Mouse (Mus musculus) cerebellum, adult 2 months (tissue): Measurements from ENCODE around the gene Gjc2. TPM values are rescaled to one million over a fixed set of nuclear protein-coding genes. Genes with fewer than 3 reads are reported as not detected.

ENCODE experiments used
- DNase-seq, 2 experiments: peaks; one replicate each; pipeline ENCODE4 v3.0.0; 2021
- H3K27ac ChIP-seq: fragments of 200-500 bp; 2 replicates; pipeline ENCODE4 v1.5.1; 2012; ENCODE audit warnings: low read length, control low read depth, inconsistent platforms; ENCODE audit not compliant: insufficient read depth
- H3K27me3 ChIP-seq: fragments of 200-500 bp; 2 replicates; pipeline ENCODE4 v1.6.1; 2012; ENCODE audit warnings: inconsistent platforms, mild to moderate bottlenecking, low read length, moderate library complexity; ENCODE audit not compliant: control insufficient read depth, insufficient read depth
- H3K4me1 ChIP-seq: fragments of 200-500 bp; 2 replicates; pipeline ENCODE4 v1.6.1; 2011; ENCODE audit warnings: low read length; ENCODE audit not compliant: control insufficient read depth, insufficient read depth
- H3K4me3 ChIP-seq: fragments of 200-500 bp; replicated peaks from 2 replicates; pipeline ENCODE3; 2011; ENCODE audit warnings: mild to moderate bottlenecking, low read depth, low read length, control low read depth; ENCODE audit not compliant: insufficient read depth
- CTCF ChIP-seq: fragments of 200-500 bp; IDR thresholded peaks from 2 replicates; pipeline ENCODE4 v1.5.1; 2011; ENCODE audit warnings: low read depth, mild to moderate bottlenecking, control low read depth, low read length, moderate library complexity, borderline replicate concordance; ENCODE audit not compliant: insufficient read depth
- POLR2A ChIP-seq: fragments of 200-500 bp; IDR thresholded peaks from 2 replicates; pipeline ENCODE4 v1.6.1; 2011; ENCODE audit warnings: low read length, control low read depth, borderline replicate concordance; ENCODE audit not compliant: insufficient read depth
- WGBS: fragments of 180-500 bp; shearing (Covaris S2); methylation state at CpG from one replicate; pipeline ENCODE4 v1.1.7; 2018; 5-methylcytosine and 5-hydroxymethylcytosine counted together
- polyA plus RNA-seq: library from polyadenylated mRNA; depleted of rRNA; stranded (reverse); fragments of >200 nt; gene quantifications from 2 replicates; pipeline ENCODE4 v1.2.3, GENCODE M21; 2012

Gene Gjc2
- polyA plus RNA-seq, 1 experiment, result 57.1 TPM

DNA sequence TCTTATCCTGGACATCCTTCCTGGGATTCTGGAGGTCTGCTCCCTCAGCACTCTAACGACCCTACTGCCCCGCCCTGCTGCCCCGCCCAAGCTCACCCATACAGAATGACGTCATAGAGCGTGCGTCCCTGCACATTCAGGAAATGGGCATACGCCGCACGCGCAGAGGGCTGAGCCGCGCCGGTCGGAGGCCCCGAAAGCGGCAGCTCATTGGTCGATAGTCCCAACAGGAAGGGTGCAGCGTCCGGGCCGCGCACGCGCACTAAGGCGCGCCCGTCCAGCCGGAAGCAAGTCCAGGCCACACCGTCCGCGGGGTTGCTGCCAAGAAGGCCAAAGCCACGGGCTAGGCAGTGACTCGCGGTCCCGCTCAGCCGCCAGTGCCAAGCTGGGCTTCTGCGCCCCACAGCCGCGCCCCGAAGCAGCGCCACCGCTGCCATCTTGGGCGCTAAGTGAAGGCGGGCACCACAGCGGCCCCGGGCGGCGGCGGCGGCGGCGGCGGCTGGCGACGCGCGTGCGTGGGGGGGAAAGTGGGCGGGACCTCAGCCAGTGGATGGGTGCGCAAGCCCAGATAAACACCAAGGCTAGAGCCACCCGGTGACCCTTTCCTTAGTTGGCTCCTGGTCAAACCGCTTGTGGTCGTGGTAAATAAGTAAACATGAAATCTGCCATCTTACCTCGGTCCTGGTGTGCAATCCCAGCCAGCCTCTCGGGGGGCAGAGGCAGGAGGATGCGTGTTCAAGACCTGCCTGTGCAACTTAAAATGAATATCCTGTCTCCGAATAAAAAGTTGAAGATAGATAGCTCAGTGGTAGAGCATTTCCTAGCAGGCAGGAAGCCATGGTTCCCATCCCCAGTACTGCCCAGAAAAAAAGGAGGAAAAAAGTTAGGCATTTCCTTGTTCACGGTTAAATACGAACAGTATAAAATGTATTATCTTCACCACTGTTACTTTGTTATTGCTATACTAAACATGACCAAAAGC, 19.5 kb downstream of the Gjc2 start, which contains the start of gene Iba57:
TSS of gene Iba57 (minus strand) at position 485 of the 982 bp plus-strand sequence.
- no peaks in the 10 kb centered on the region for H3K27me3 ChIP-seq
- H3K27ac ChIP-seq, result peak within 1 kb of the TSS; percentile 99
- TF ChIP-seq CTCF (no peak), POLR2A (peak; percentile 59; the same call in 1 of the 2 replicates)
- H3K4me3 ChIP-seq, result peak within 1 kb of the TSS; percentile 81
- DNase-seq, result peak; percentile 99 to 100
- H3K4me1 ChIP-seq, result no peaks in the 10 kb centered on the region; the same call in 1 of the 2 replicates
- 3% methylated on average over 68 of the region's 68 CpGs for WGBS

DNA sequence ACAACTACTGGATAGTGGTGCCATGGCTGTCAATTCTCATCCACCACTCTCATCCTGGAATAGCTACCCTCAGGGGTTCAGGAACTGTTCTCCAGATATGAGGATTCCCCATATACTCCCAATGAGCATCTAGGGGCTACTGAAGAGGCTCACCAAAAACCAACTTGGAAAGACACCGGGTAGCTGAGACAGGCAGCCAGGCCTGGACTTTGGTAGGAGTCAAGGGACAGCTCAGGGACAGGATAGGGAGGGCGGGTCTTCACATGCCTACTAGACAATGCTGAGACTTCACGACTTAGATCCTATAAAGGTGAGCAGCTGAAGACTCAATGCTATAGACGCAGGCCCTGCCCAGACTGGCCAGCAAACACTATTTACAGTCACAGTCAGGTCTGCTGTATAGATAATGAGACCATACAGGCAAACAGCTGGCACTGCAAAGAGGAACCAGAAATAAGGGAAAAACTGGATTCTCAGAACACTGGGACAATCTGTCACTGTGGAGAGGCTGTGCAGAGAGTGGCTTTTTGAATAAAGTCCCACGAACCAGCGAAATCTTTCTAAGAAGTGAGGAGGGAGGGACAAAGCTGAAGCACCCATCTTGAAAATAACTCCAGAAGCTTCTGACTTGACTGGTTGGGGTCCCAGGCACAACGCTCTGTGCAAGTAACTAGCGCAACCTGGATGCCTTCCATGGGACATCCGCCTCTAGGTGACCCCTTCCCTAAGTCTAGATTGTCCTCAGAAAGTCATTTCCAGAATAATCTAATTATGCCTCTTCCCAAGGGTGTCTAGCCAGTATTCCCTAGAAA, 20.4 kb downstream of the Gjc2 start:
- no peak for DNase-seq
- WGBS, result 50% methylated on average over 9 of the region's 9 CpGs
- no peaks in the 10 kb centered on the region for H3K27me3 ChIP-seq
- H3K27ac ChIP-seq, result peak overlapping the region; percentile 55
- H3K4me3 ChIP-seq, result peak overlapping the region; percentile 56
- no peaks in the 10 kb centered on the region; the same call in 1 of the 2 replicates for H3K4me1 ChIP-seq
- TF ChIP-seq POLR2A (no peak), CTCF (no peak)

DNA sequence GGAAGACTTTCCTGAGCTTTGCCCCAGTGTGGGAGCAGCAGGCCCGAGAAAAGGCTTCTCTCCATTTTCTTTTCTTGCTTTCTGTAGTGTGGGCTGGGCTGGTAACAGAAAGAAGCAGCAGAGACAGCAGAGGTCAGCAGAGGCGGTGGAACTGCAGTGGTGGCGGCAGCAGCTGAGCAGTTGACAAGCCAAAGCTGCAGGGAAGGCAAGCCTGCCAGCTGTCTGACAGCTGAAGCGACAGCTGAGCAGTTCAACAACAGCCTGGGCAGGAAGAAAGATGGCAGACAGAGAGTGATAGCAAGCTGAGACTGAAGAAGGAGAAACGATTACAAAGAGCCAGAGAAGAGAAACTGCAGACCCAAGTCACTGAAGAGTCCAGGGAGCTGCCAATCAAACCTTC, 21.6 kb downstream of the Gjc2 start:
- Histone ChIP-seq H3K4me1 (no peaks in the 10 kb centered on the region; the same call in 1 of the 2 replicates), H3K4me3 (no peak overlapping the region), H3K27me3 (no peaks in the 10 kb centered on the region), H3K27ac (no peak overlapping the region)
- 30% methylated on average over 5 of the region's 5 CpGs for WGBS
- no peak for DNase-seq
- no peak for TF ChIP-seq POLR2A
- no peak for TF ChIP-seq CTCF

DNA sequence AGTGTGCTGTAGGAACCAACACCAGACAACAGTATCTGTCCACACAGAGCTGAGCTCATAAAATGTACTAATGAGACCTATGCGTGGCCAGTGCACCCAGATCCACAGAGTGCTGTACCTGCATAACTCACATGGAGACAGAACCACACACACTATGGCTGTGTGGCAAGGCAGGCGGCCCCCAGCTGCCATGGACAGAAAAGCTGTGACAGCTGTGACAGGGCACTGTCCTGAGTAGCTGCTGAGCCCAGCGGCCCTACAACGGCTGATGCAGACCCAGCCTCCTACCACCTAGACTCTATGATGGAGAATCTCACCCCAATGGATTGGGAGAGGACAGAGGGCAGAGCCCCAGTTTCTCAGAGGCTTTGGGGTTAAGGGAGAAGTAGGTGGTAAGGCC, 23.5 kb downstream of the Gjc2 start:
- no peak for TF ChIP-seq CTCF
- no peak for TF ChIP-seq POLR2A

DNA sequence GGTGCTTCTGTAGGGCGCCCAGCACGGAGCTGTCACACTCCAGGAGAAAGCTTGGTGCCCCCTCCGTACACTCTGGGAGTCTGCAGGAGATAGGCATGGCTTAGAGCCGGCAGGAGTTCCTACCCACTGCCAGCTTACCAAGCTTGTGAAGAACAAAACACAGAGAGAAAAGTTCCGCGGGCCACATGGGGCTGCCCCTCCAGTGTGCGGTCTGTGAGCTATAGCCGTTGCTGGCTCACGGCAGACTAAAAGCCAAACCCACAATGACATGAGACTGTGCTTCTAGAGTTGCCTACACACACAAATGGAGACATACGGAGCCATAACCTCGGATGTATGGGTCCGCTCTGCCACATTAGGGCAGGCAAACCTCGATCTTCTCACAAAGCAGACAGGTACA, 23.9 kb downstream of the Gjc2 start:
- 88% methylated on average over 13 of the region's 13 CpGs for WGBS
- Histone ChIP-seq H3K27ac (no peak overlapping the region), H3K4me1 (no peaks in the 10 kb centered on the region; the same call in 1 of the 2 replicates), H3K4me3 (no peak overlapping the region), H3K27me3 (no peaks in the 10 kb centered on the region)
- no peak for DNase-seq
- no peak for TF ChIP-seq CTCF
- TF ChIP-seq POLR2A, result no peak

More for the DNA sequence above, 23.5 kb downstream of the Gjc2 start:
- no peak overlapping the region for H3K27ac ChIP-seq
- H3K27me3 ChIP-seq, result no peaks in the 10 kb centered on the region
- no peaks in the 10 kb centered on the region; the same call in 1 of the 2 replicates for H3K4me1 ChIP-seq
- no peak overlapping the region for H3K4me3 ChIP-seq
- WGBS, result 85% methylated on average over 4 of the region's 4 CpGs
- DNase-seq, result no peak

DNA sequence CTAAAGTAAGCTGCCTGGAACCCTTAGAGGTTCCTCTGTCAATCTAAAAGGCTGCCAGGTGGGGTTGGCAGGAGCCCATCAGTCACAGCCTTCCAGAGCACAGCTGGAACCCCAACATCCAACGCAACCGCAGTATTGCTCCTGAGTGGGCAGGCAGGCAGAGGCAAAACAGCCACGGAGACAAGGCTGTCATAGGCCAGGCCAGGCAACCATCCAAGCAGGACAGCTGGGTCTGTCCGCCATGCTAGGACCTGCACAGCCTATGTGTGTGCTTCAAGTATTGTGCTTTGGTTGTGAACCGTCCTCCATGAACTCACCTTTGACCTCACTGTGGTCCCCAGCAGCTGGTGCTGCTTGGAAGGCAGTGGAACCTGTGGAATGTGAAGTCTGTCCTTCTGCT, 27.1 kb downstream of the Gjc2 start:
- DNase-seq, result no peak
- 30% methylated on average over 5 of the region's 5 CpGs for WGBS
- H3K27me3 ChIP-seq, result no peaks in the 10 kb centered on the region; the same call in 1 of the 2 replicates
- no peaks in the 10 kb centered on the region for H3K4me1 ChIP-seq
- no peak overlapping the region for H3K27ac ChIP-seq
- TF ChIP-seq POLR2A (no peak), CTCF (no peak)
- no peak overlapping the region for H3K4me3 ChIP-seq

DNA sequence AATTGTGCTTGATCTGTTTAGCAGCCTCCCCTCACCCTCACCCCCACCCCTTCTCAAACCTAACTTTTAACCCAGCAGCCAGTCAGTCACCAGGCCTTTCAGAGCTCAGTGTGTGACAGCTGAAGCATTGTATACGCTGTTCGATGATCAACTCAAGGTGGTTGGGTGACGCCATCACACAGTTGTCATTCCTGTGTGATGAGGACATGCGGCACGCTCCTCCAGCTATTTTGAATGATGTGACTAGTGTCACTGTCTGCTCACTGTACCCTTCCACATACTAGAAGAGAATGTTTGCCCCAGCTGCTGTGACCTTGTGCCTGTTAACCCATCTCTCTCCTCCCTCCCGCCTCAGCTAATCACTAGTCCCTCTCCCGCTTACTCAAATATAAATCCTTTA, 28.8 kb downstream of the Gjc2 start:
- DNase-seq, result no peak
- H3K27me3 ChIP-seq, result no peaks in the 10 kb centered on the region; the same call in 1 of the 2 replicates
- H3K4me1 ChIP-seq, result no peaks in the 10 kb centered on the region
- 90% methylated on average over 7 of the region's 7 CpGs for WGBS
- TF ChIP-seq POLR2A (no peak), CTCF (no peak)
- H3K4me3 ChIP-seq, result no peak overlapping the region
- H3K27ac ChIP-seq, result no peak overlapping the region
